27 mouse cellular contexts compared by ENCODE assay signal in the genomic region with DNA sequence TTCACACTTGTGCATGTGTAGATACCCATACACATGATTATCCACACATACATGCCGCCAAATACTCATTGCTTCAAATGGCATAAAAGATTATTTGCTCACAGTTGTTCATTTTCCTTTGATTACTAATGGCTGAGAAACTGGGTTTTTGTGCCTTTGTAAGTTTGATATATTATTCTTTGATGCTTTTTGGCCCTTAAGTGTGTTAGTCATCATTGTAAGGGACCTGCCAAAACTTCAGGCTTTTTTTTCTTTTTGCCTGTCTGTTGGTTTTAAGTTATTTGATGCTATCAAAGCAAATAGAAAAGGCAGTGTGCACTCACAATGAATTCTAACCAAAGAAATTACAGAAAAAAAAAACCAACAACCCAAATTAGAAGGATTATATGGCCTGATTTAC.
"Had no signal": no experiment of that assay in that cellular context is flagged by ENCODE, and none has a peak within 500 bp of the region (broad histone marks: within the 10 kb centered on the region; RNA-seq: fewer than 3 reads in every experiment).

No protein-coding gene starts in this region.

- H3K27ac ChIP-seq: heart, adult 2 months; heart, embryonic 10.5 days; hindbrain, embryonic 10.5 days; hindbrain, embryonic 12.5 days; hindbrain, embryonic 14.5 days; hindbrain, postnatal 0 days; kidney, embryonic 15.5 days; kidney, postnatal 0 days; limb, embryonic 13.5 days; limb, embryonic 15.5 days; liver, embryonic 12.5 days; liver, embryonic 14.5 days had no signal

- H3K4me2 ChIP-seq: heart, embryonic 12.5 days; hindbrain, embryonic 12.5 days; hindbrain, embryonic 14.5 days; kidney, embryonic 15.5 days; limb, embryonic 13.5 days; limb, embryonic 15.5 days; liver, embryonic 12.5 days had no signal

- H3K9me3 ChIP-seq: heart, embryonic 10.5 days; heart, embryonic 12.5 days; hindbrain, embryonic 10.5 days; hindbrain, embryonic 12.5 days; kidney, embryonic 15.5 days; limb, embryonic 13.5 days; limb, embryonic 15.5 days; liver, embryonic 12.5 days had no signal

- H3K27me3 ChIP-seq: heart, embryonic 12.5 days; hindbrain, embryonic 12.5 days; kidney, embryonic 15.5 days; limb, embryonic 13.5 days; limb, embryonic 15.5 days; liver, embryonic 12.5 days had no signal

- ATAC-seq: hindbrain, postnatal 0 days; intestine, embryonic 16.5 days; liver, embryonic 12.5 days had no signal

- H3K36me3 ChIP-seq: heart, embryonic 10.5 days; heart, embryonic 12.5 days; hindbrain, embryonic 10.5 days; hindbrain, embryonic 12.5 days; kidney, embryonic 15.5 days; limb, embryonic 13.5 days; limb, embryonic 15.5 days; liver, embryonic 12.5 days had no signal

- H3K4me1 ChIP-seq: heart, embryonic 10.5 days; heart, embryonic 12.5 days; hindbrain, embryonic 10.5 days; hindbrain, embryonic 12.5 days; kidney, embryonic 15.5 days; limb, embryonic 13.5 days; limb, embryonic 15.5 days; liver, embryonic 12.5 days had no signal

- DNase-seq: gastrocnemius, postnatal 14 days; gastrocnemius, postnatal 36 days; heart, adult 11 months; heart, adult 2 months; heart, postnatal 10 days; heart, postnatal 4 days; kidney, adult 11 months; kidney, adult 2 months; kidney, adult 9 months; kidney, postnatal 14 days; kidney, postnatal 36 days; layer of hippocampus, adult 9-11 months; layer of hippocampus, postnatal 36 days; left cerebral cortex, postnatal 4 days had no signal

- H3K9ac ChIP-seq: heart, embryonic 12.5 days; hindbrain, embryonic 12.5 days; hindbrain, embryonic 14.5 days; kidney, embryonic 15.5 days; limb, embryonic 13.5 days; limb, embryonic 15.5 days; liver, embryonic 12.5 days; liver, embryonic 14.5 days had no signal

- H3K4me3 ChIP-seq: heart, adult 2 months; heart, embryonic 10.5 days; heart, embryonic 12.5 days; hindbrain, embryonic 10.5 days; hindbrain, embryonic 12.5 days; kidney, embryonic 15.5 days; limb, embryonic 13.5 days; limb, embryonic 15.5 days; liver, embryonic 12.5 days had no signal
